Mouse (Mus musculus) embryonic facial prominence, embryonic 10.5 days (tissue): Measurements from ENCODE around the gene Fry. TPM values are rescaled to one million over a fixed set of nuclear protein-coding genes. Genes with fewer than 3 reads are reported as not detected.

Experiments
- DNase-seq: peaks from one replicate; pipeline ENCODE4 v3.0.0-alpha.2; 2017; ENCODE audit warnings: low spot score
- H3K27ac ChIP-seq: fragments of 300-500 bp; sonication (generic); replicated peaks from 2 replicates; pipeline ENCODE4 v1.5.1; 2016; ENCODE audit warnings: mild to moderate bottlenecking
- H3K27me3 ChIP-seq: fragments of 300-500 bp; sonication (generic); replicated peaks from 2 replicates; pipeline ENCODE4 v1.6.1; 2016; ENCODE audit warnings: low read depth, mild to moderate bottlenecking; ENCODE audit not compliant: poor library complexity, severe bottlenecking
- H3K36me3 ChIP-seq: fragments of 300-500 bp; sonication (generic); replicated peaks from 2 replicates; pipeline ENCODE4 v1.6.1; 2016; ENCODE audit warnings: mild to moderate bottlenecking, moderate library complexity
- H3K4me1 ChIP-seq: fragments of 300-500 bp; sonication (generic); 2 replicates; pipeline ENCODE4 v1.6.1; 2016
- H3K4me3 ChIP-seq: fragments of 300-500 bp; sonication (generic); 2 replicates; pipeline ENCODE4 v1.5.1; 2016; ENCODE audit warnings: mild to moderate bottlenecking, moderate library complexity
- H3K9me3 ChIP-seq: fragments of 300-500 bp; sonication (generic); 2 replicates; pipeline ENCODE4 v1.6.1; 2016; ENCODE audit warnings: mild to moderate bottlenecking
- WGBS: fragments of 180-500 bp; shearing (Covaris S2); methylation state at CpG from one replicate; pipeline ENCODE4 v1.1.7; 2016; 5-methylcytosine and 5-hydroxymethylcytosine counted together
- polyA plus RNA-seq: library from polyadenylated mRNA; unstranded; fragments of >200 nt; fragmentation: Nextera tagmentation; extraction: Ambion mirVana; gene quantifications from 2 replicates; pipeline ENCODE4 v1.2.1, GENCODE M21; 2016

Gene Fry
- polyA plus RNA-seq, 1 experiment from 2014 or later: 7.4 TPM

GRCm38 (mm10) chr5:150519551-150519950 is 401.1 kb downstream of the Fry start:
- peaks cover 16% of the 10 kb centered on the region for H3K4me1 ChIP-seq
- H3K4me3 ChIP-seq: no peak overlapping the region
- WGBS: 89% methylated on average over 1 of the region's 1 CpGs
- peaks cover 3% of the 10 kb centered on the region; the same call in 1 of the 2 replicates for H3K36me3 ChIP-seq
- H3K27me3 ChIP-seq: no peaks in the 10 kb centered on the region
- no peak for DNase-seq
- H3K9me3 ChIP-seq: no peaks in the 10 kb centered on the region
- no peak overlapping the region for H3K27ac ChIP-seq

- H3K9me3 ChIP-seq: no peaks in the 10 kb centered on the region
- DNase-seq: peak; percentile 95
- H3K27me3 ChIP-seq: no peaks in the 10 kb centered on the region
- WGBS: 6% methylated on average over 63 of the region's 63 CpGs
- H3K4me1 ChIP-seq: peaks cover 16% of the 10 kb centered on the region
- H3K4me3 ChIP-seq: peak within 1 kb of the TSS; percentile 85
- peaks cover 19% of the 10 kb centered on the region for H3K36me3 ChIP-seq
- peak within 1 kb of the TSS; percentile 98 for H3K27ac ChIP-seq
These were observed 403.8 kb downstream of the Fry start, which contains the start of gene Brca2 for GRCm38 (mm10) chr5:150521937-150522866. TSS of gene Brca2 (plus strand) at chr5:150522630.

GRCm38 (mm10) chr5:150522867-150523234 is 404.4 kb downstream of the Fry start:
- 12% methylated on average over 11 of the region's 11 CpGs for WGBS
- peaks cover 19% of the 10 kb centered on the region for H3K36me3 ChIP-seq

GRCm38 (mm10) chr5:150525239-150525638 is 406.8 kb downstream of the Fry start:
- Histone ChIP-seq H3K36me3 (peaks cover 30% of the 10 kb centered on the region), H3K27ac (no peak overlapping the region), H3K27me3 (no peaks in the 10 kb centered on the region), H3K9me3 (no peaks in the 10 kb centered on the region), H3K4me1 (peaks cover 16% of the 10 kb centered on the region), H3K4me3 (no peak overlapping the region)
- no peak for DNase-seq
- 84% methylated on average over 2 of the region's 2 CpGs for WGBS

More at GRCm38 (mm10) chr5:150522867-150523234, 404.4 kb downstream of the Fry start:
- peak overlapping the region; percentile 85 for H3K4me3 ChIP-seq
- H3K27me3 ChIP-seq: no peaks in the 10 kb centered on the region
- peaks cover 16% of the 10 kb centered on the region for H3K4me1 ChIP-seq
- H3K9me3 ChIP-seq: no peaks in the 10 kb centered on the region
- DNase-seq: no peak
- peak overlapping the region; percentile 98 for H3K27ac ChIP-seq

GRCm38 (mm10) chr5:150541302-150541701 is 422.9 kb downstream of the Fry start:
- Histone ChIP-seq H3K4me3 (no peak overlapping the region), H3K4me1 (no peaks in the 10 kb centered on the region), H3K27ac (no peak overlapping the region), H3K36me3 (peaks cover 67% of the 10 kb centered on the region), H3K9me3 (peaks cover 14% of the 10 kb centered on the region), H3K27me3 (no peaks in the 10 kb centered on the region)
- WGBS: 95% methylated on average over 1 of the region's 1 CpGs
- no peak for DNase-seq

- Histone ChIP-seq H3K9me3 (peaks cover 11% of the 10 kb centered on the region), H3K4me1 (no peaks in the 10 kb centered on the region), H3K36me3 (peaks cover 50% of the 10 kb centered on the region), H3K27me3 (no peaks in the 10 kb centered on the region), H3K27ac (no peak overlapping the region), H3K4me3 (no peak overlapping the region)
- DNase-seq: no peak
- WGBS: 94% methylated on average over 2 of the region's 2 CpGs
These were observed 424.7 kb downstream of the Fry start for GRCm38 (mm10) chr5:150543184-150543583.

Other genes with a start within 250 kb of the Fry start
- gene Rxfp2, start 100.0 kb upstream of the Fry start, polyA plus RNA-seq: 0.21 and 0.41 TPM in 2 replicates